Mouse (Mus musculus) ES-Bruce4 (cell line): ENCODE measurements around the gene Rinl.

Experiments
- CTCF ChIP-seq: IDR thresholded peaks from one replicate; pipeline ENCODE4 v1.8.1; 2011; ENCODE audit warnings: low read depth, low read length
- EP300 ChIP-seq: IDR thresholded peaks from 2 replicates; pipeline ENCODE4 v1.6.1; 2011; ENCODE audit warnings: low read depth, low read length; ENCODE audit not compliant: insufficient read depth

GRCm38 (mm10) chr7:28807641-28808220 lies 19.0 kb downstream of the Rinl start:
- TF ChIP-seq CTCF (no peak), EP300 (no peak)
